Mouse (Mus musculus): Measurements from ENCODE around the gene Il27. TPM values are rescaled to one million over a fixed set of nuclear protein-coding genes. Genes with fewer than 3 reads are reported as not detected.

The Il27 gene
- polyA plus RNA-seq, 1 experiment from 2014 or later, result not detected

DNA sequence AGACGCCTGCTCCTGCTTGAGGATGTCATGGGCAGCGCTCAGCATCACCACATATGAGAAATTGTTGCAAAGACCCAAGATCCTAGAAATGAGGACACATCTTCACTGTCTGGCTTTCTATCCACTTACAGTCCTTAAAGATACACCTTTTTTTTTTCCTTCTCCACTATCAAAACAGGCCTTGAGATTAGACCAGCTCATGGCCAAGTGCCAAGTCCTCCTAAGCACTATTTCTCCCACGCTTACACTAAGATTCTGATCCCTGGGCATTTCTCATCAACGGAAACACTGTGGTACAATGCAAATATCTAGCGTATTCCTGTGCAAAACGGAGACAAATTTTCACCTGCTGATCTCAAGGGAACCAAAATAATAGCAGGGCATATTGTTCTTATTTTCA, 13.1 kb downstream of the Il27 start:
- Histone ChIP-seq H3K4me3 (ENCODE audit: low read depth, low read length) (no peak overlapping the region), H3K9me3 (ENCODE audit: control insufficient read depth, low read length) (no peaks in the 10 kb centered on the region), H3K4me1 (replicated peaks; ENCODE audit: control insufficient read depth, insufficient read depth, low read length) (no peaks in the 10 kb centered on the region), H3K36me3 (ENCODE audit: control insufficient read depth, insufficient read depth, low read length) (peaks cover 3% of the 10 kb centered on the region; the same call in 1 of the 2 replicates), H3K27ac (ENCODE audit: low read depth, low read length) (no peak overlapping the region), H3K4me2 (peak overlapping the region; percentile 5; the same call in 1 of the 2 replicates), H3K27me3 (replicated peaks; ENCODE audit: control insufficient read depth, insufficient read depth, low read length) (0 out of 2 replicates have a peak, but pooled peaks cover 3% of the 10 kb centered on the region), H3K9ac (ENCODE audit: low read depth, low read length) (no peak overlapping the region)
- ATAC-seq (replicated peaks; ENCODE audit: low FRiP score) (no peak), DNase-seq (ENCODE audit: low spot score) (no peak)
- WGBS, result 83% methylated on average over 6 of the region's 6 CpGs

DNA sequence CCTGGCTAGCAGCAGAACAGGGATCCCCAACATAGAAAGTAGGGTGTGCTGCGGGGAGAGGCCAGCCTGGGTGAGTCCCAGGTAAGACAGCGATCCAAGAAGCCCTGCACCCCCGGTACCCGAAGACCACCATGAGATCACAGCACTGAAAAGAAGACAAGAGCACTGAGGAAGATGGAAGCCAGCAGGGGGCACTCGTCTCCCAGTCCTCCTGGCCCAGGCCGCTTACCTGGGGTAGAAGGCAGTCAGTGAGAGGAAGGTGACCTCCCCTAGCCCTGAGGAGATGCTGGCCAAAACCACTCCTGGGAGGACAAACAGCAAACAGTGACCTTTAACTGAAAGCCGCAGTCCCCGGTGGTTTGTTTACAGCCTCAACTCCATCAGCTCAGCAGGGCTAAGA, 15.6 kb downstream of the Il27 start:
- Histone ChIP-seq H3K4me2 (no peak overlapping the region), H3K4me3 (ENCODE audit: low read depth, low read length) (no peak overlapping the region), H3K36me3 (ENCODE audit: control insufficient read depth, insufficient read depth, low read length) (peaks cover 3% of the 10 kb centered on the region; the same call in 1 of the 2 replicates), H3K27ac (ENCODE audit: low read depth, low read length) (no peak overlapping the region), H3K4me1 (replicated peaks; ENCODE audit: control insufficient read depth, insufficient read depth, low read length) (no peaks in the 10 kb centered on the region), H3K9me3 (ENCODE audit: control insufficient read depth, low read length) (no peaks in the 10 kb centered on the region), H3K27me3 (replicated peaks; ENCODE audit: control insufficient read depth, insufficient read depth, low read length) (no peaks in the 10 kb centered on the region), H3K9ac (ENCODE audit: low read depth, low read length) (no peak overlapping the region)
- DNase-seq (ENCODE audit: low spot score) (no peak), ATAC-seq (replicated peaks; ENCODE audit: low FRiP score) (no peak)
- WGBS, result 53% methylated on average over 8 of the region's 8 CpGs

DNA sequence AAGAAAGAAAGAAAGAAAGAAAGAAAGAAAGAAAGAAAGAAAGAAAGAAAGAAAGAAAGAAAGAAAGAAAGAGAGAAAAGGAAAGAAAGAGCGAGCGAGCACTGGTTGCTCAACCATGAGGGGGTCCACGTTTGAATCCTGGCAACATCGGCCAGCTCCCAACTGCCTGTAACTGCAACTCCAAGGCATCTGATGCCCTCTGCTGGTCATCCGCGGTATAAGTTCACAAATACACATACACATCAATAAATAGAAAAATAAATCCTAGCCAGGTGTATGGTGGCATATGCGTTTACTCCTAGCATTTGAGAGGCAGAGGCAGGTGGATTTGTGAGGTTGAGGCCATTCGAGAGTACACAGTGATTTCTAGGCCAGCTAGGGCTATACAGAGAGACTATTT, 17.8 kb downstream of the Il27 start:
- ATAC-seq (replicated peaks; ENCODE audit: low FRiP score) (0 out of 2 replicates have a peak, but pooled peaks have one; percentile 25), DNase-seq (ENCODE audit: low spot score) (no peak)
- Histone ChIP-seq H3K27me3 (replicated peaks; ENCODE audit: control insufficient read depth, insufficient read depth, low read length) (no peaks in the 10 kb centered on the region), H3K27ac (ENCODE audit: low read depth, low read length) (no peak overlapping the region), H3K36me3 (ENCODE audit: control insufficient read depth, insufficient read depth, low read length) (peaks cover 4% of the 10 kb centered on the region; the same call in 1 of the 2 replicates), H3K4me2 (no peak overlapping the region), H3K4me1 (replicated peaks; ENCODE audit: control insufficient read depth, insufficient read depth, low read length) (no peaks in the 10 kb centered on the region), H3K9me3 (ENCODE audit: control insufficient read depth, low read length) (no peaks in the 10 kb centered on the region), H3K9ac (ENCODE audit: low read depth, low read length) (no peak overlapping the region), H3K4me3 (ENCODE audit: low read depth, low read length) (no peak overlapping the region)
- 50% methylated on average over 8 of the region's 8 CpGs for WGBS

DNA sequence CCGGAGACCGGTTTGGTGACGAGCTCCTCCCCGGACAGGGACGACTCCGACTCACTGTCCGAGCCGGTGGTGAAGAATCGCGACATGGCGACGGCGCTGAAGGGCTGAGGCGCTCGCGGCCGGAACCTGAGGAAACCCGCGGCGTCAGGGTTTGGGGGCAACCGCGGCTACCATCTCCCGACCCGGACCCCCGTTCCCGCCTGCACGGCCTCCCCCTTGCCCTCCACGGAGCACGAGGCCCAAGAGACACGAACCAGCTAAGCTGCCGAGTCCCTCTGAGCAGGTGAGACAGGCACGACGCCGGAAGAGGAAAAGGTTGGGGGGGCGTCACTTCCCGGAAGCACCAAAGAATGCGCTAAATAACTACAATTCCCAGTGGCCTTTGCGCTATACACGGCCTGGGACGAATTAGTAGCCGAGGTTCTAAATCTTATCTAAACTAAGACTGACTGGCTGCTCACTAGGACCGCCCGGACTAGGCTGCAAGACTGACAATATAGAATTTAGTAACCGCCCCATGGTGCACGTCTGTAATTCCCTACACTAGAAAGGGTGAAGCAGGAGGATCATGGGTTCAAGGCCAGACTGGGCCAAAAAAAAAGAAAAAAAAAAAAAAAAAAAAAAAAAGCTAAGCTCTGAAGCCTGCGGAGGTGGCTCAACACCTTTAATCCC, 28.5 kb downstream of the Il27 start, which contains the start of gene Eif3c:
TSS of gene Eif3c (minus strand) at position 318 of the 672 bp plus-strand sequence.
- DNase-seq (ENCODE audit: low spot score) (peak; percentile 86), ATAC-seq (replicated peaks; ENCODE audit: low FRiP score) (peak; percentile 98)
- Histone ChIP-seq H3K4me3 (ENCODE audit: low read depth, low read length) (peak within 1 kb of the TSS; percentile 95), H3K9ac (ENCODE audit: low read depth, low read length) (peak within 1 kb of the TSS; percentile 86), H3K9me3 (ENCODE audit: control insufficient read depth, low read length) (no peaks in the 10 kb centered on the region), H3K36me3 (ENCODE audit: control insufficient read depth, insufficient read depth, low read length) (peaks cover 28% of the 10 kb centered on the region), H3K4me1 (replicated peaks; ENCODE audit: control insufficient read depth, insufficient read depth, low read length) (peaks cover 6% of the 10 kb centered on the region; the same call in 1 of the 2 replicates), H3K27ac (ENCODE audit: low read depth, low read length) (peak within 1 kb of the TSS; percentile 67), H3K27me3 (replicated peaks; ENCODE audit: control insufficient read depth, insufficient read depth, low read length) (no peaks in the 10 kb centered on the region), H3K4me2 (peak within 1 kb of the TSS; percentile 73)
- WGBS, result under 1% methylated on average over 46 of the region's 46 CpGs

DNA sequence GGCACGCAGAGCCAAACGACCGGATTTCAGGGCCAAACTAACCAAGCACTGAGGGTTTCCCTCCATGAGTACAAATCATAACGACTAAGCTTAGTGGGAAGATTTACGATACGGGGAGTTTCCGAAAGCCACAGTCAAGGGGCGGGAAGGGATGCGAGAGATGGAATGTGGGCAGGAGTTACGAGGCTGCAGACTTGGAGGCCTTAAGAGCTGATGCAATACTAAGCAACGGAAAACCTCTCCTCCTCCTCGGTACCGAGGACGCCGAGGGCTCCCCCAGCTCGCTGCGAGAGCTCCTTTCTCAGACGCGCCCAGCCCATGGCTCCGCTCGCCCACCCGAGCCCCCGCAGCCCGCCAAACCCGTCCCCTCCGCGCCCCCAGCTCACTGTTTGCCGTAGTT, 29.0 kb downstream of the Il27 start:
- no peak for DNase-seq (ENCODE audit: low spot score)
- H3K9ac ChIP-seq (ENCODE audit: low read depth, low read length), result peak overlapping the region; percentile 86
- H3K4me2 ChIP-seq, result peak overlapping the region; percentile 73
- H3K27me3 ChIP-seq (replicated peaks; ENCODE audit: control insufficient read depth, insufficient read depth, low read length), result no peaks in the 10 kb centered on the region
- H3K36me3 ChIP-seq (ENCODE audit: control insufficient read depth, insufficient read depth, low read length), result peaks cover 30% of the 10 kb centered on the region
- H3K4me1 ChIP-seq (replicated peaks; ENCODE audit: control insufficient read depth, insufficient read depth, low read length), result peaks cover 6% of the 10 kb centered on the region; the same call in 1 of the 2 replicates
- WGBS, result under 1% methylated on average over 28 of the region's 28 CpGs
- peak; percentile 13 for ATAC-seq (replicated peaks; ENCODE audit: low FRiP score)
- peak overlapping the region; percentile 67 for H3K27ac ChIP-seq (ENCODE audit: low read depth, low read length)
- H3K9me3 ChIP-seq (ENCODE audit: control insufficient read depth, low read length), result no peaks in the 10 kb centered on the region
- H3K4me3 ChIP-seq (ENCODE audit: low read depth, low read length), result peak overlapping the region; percentile 95

DNA sequence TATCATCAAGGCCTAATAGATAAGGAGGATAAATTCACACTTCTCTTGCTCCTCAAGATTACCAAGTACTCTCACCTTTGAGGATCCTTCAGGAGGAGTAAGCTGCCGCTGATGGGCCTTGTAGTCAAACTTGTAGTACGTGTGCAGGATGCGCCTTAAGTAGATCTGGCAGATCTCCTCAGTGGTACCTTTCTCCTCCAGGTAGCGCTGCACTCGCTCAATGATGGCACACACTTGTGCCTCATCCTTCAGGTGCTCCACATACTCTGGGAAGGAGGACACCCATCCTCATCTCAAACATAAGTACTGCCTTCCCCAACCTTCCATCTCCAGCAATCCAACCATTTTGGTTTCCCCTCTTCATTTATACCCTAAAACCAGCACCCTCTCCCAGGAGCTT, 38.1 kb downstream of the Il27 start:
- ATAC-seq (replicated peaks; ENCODE audit: low FRiP score), result no peak
- Histone ChIP-seq H3K9ac (ENCODE audit: low read depth, low read length) (no peak overlapping the region), H3K4me3 (ENCODE audit: low read depth, low read length) (no peak overlapping the region), H3K4me1 (replicated peaks; ENCODE audit: control insufficient read depth, insufficient read depth, low read length) (no peaks in the 10 kb centered on the region), H3K9me3 (ENCODE audit: control insufficient read depth, low read length) (no peaks in the 10 kb centered on the region), H3K4me2 (no peak overlapping the region), H3K27me3 (replicated peaks; ENCODE audit: control insufficient read depth, insufficient read depth, low read length) (no peaks in the 10 kb centered on the region), H3K27ac (ENCODE audit: low read depth, low read length) (no peak overlapping the region), H3K36me3 (ENCODE audit: control insufficient read depth, insufficient read depth, low read length) (peaks cover 73% of the 10 kb centered on the region)
- 98% methylated on average over 5 of the region's 5 CpGs for WGBS
- no peak for DNase-seq (ENCODE audit: low spot score)

- H3K4me2 ChIP-seq, result no peak overlapping the region
- no peak for DNase-seq (ENCODE audit: low spot score)
- no peak overlapping the region for H3K9ac ChIP-seq (ENCODE audit: low read depth, low read length)
- H3K27me3 ChIP-seq (replicated peaks; ENCODE audit: control insufficient read depth, insufficient read depth, low read length), result no peaks in the 10 kb centered on the region
- H3K27ac ChIP-seq (ENCODE audit: low read depth, low read length), result no peak overlapping the region
- 88% methylated on average over 1 of the region's 1 CpGs for WGBS
- no peaks in the 10 kb centered on the region for H3K4me1 ChIP-seq (replicated peaks; ENCODE audit: control insufficient read depth, insufficient read depth, low read length)
- no peak overlapping the region for H3K4me3 ChIP-seq (ENCODE audit: low read depth, low read length)
- ATAC-seq (replicated peaks; ENCODE audit: low FRiP score), result no peak
- H3K9me3 ChIP-seq (ENCODE audit: control insufficient read depth, low read length), result no peaks in the 10 kb centered on the region
- H3K36me3 ChIP-seq (ENCODE audit: control insufficient read depth, insufficient read depth, low read length), result peaks cover 78% of the 10 kb centered on the region
Measured at GRCm38 (mm10) chr7:126554796-126555195, 39.9 kb downstream of the Il27 start.

DNA sequence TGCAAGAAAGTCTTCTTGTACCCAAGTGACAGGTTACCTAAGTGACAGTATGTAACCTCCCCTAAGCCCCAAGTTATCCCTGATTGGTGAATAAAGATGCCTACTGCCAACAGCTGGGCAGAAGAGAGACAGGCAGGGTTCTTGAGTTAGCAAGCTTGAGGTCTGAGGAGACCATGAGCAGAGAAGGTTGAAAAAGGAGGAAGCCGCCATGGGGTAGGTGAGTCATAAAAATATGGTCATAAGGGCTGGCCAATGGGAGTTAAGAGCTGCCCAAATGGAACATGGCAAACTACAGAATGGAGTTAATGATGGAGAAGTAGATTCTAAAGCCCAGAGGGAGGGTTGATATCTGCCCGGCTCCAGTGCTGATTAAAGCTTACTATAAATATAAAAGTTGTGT, 49.1 kb downstream of the Il27 start:
- Histone ChIP-seq H3K9me3 (ENCODE audit: control insufficient read depth, low read length) (no peaks in the 10 kb centered on the region), H3K9ac (ENCODE audit: low read depth, low read length) (no peak overlapping the region), H3K27me3 (replicated peaks; ENCODE audit: control insufficient read depth, insufficient read depth, low read length) (no peaks in the 10 kb centered on the region), H3K4me2 (no peak overlapping the region), H3K4me3 (ENCODE audit: low read depth, low read length) (no peak overlapping the region), H3K4me1 (replicated peaks; ENCODE audit: control insufficient read depth, insufficient read depth, low read length) (no peaks in the 10 kb centered on the region), H3K36me3 (ENCODE audit: control insufficient read depth, insufficient read depth, low read length) (peaks cover 41% of the 10 kb centered on the region), H3K27ac (ENCODE audit: low read depth, low read length) (no peak overlapping the region)
- ATAC-seq (replicated peaks; ENCODE audit: low FRiP score), result no peak
- no peak for DNase-seq (ENCODE audit: low spot score)
- WGBS, result 89% methylated on average over 2 of the region's 2 CpGs

DNA sequence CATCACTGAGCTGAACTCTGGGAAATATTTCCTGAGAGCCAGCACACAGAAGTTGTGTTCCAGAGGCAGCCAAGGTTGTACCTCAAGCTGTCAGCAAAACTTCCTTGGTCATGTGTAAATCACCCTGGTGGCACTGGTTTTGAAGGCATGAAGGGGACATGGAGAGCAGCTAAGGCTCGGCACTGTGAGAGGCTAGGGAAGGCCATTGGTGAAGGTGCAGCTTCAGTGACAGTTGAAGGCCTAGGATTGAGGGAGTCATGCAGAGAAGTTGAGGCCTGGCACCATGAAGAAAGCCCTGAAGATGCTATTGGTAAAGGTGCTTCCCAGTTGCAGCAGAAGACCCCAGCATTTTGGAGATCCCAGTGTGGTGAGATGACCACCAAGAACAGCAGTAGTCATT, 53.1 kb downstream of the Il27 start:
- Histone ChIP-seq H3K4me3 (ENCODE audit: low read depth, low read length) (no peak overlapping the region), H3K36me3 (ENCODE audit: control insufficient read depth, insufficient read depth, low read length) (peaks cover 8% of the 10 kb centered on the region; the same call in 1 of the 2 replicates), H3K27me3 (replicated peaks; ENCODE audit: control insufficient read depth, insufficient read depth, low read length) (peaks cover 4% of the 10 kb centered on the region; the same call in 1 of the 2 replicates), H3K9ac (ENCODE audit: low read depth, low read length) (no peak overlapping the region), H3K4me1 (replicated peaks; ENCODE audit: control insufficient read depth, insufficient read depth, low read length) (no peaks in the 10 kb centered on the region), H3K27ac (ENCODE audit: low read depth, low read length) (no peak overlapping the region), H3K4me2 (no peak overlapping the region), H3K9me3 (ENCODE audit: control insufficient read depth, low read length) (no peaks in the 10 kb centered on the region)
- DNase-seq (ENCODE audit: low spot score) (no peak), ATAC-seq (replicated peaks; ENCODE audit: low FRiP score) (no peak)
- WGBS, result 91% methylated on average over 1 of the region's 1 CpGs

Data from liver, embryonic 11.5 days (tissue).